Mouse (Mus musculus) urinary bladder, postnatal 4 days (tissue): Measurements from ENCODE around the gene Ccdc121.
"Not testable (repeated sequence)": the region's sequence is repeated elsewhere in the genome, so short reads cannot be mapped to it uniquely, and the experiment has no call there.

Experiments used
- DNase-seq, 2 experiments: peaks; one replicate each; pipeline ENCODE4 v3.0.0; 2021 to 2022; ENCODE audit warnings: low spot score in 2 of 2

Gene Ccdc121

GRCm38 (mm10) chr1:181512430-181513129 lies 1.3 kb upstream of the Ccdc121 start:
- DNase-seq: no peak

DNA sequence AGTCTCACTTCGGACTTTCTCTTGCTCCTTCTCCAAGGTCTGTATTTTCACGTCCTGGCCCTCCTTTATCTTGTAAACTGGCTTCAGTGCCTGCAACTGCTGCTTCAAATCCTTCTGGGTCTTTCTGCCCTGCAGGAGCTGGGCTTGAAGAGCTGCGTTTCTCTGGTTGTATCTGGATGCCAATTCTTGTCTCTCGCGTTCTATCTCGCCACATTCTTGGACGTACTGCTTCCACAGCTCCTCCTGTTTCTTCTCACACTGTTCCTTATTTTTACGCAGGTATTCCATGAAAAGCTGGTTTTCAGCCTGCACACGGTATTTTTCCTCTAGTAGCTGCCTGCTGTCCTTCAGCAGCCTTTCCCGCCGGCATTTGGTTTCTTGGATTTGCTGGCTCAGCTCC lies 396 bp downstream of the Ccdc121 start:
- DNase-seq: not testable (repeated sequence)

- peak in 1 of 2 experiments; percentile 47 for DNase-seq
These were observed 5.9 kb downstream of the Ccdc121 start for GRCm38 (mm10) chr1:181505367-181505766.

GRCm38 (mm10) chr1:181503471-181503870 lies 7.8 kb downstream of the Ccdc121 start:
- DNase-seq: peak in 1 of 2 experiments; percentile 44

DNA sequence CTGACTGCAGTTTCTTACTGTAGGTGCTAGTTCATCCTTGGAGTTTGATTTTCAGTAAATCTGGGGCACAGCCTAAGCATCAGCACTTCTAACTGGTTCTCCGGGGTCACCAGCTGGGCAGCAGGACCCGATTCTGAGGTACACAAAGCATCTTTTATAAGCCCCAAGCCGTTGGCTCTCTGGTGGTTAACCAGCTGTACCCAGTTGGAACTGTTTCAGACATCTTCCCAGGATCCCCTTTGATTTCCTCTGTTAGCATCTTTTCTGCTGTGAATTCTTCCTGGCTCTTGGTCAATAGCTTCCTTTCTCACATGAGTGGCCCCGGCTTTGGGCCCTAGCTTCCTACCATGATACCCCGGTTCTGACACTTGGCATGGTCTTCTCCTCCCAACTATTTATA lies 26.6 kb downstream of the Ccdc121 start:
- no peak for DNase-seq

DNA sequence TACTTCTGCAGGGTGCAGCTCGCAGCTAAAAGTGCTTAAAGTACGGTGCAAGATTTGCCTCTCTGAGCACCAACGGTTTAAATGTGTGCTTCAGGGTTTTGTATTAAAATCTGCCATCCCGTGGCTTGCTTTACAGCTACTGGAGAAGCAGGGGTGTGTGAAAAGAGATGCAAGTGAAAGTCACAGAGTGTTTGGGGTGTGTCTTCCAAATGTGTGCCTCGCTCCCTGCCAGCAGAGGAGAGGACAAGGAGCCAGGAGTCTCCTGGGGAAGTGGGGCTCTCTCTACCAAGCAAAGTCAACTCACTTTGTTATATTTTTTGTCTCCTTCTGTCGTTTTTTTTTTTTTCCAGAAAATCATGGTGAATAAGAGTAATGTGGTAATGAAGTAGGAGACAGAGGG lies 34.7 kb downstream of the Ccdc121 start:
- no peak for DNase-seq

DNA sequence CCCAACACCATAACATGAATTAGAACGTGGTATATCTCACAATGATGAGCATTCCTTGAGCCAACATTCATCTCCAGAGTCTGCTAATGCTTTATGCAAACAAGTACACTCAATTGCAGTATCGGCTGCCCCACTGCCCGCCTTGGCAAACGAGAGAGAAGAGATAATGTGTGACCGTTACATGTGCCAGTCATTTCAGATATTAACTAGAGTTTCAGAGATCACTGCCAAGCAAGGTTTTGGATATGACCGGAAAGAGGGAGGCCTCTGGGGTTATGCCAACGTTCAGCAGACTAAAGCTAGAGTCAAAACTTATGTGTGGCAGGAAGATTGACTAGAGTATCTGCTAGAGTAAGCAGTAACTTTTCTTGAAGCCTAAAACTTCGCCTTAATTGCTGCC lies 35.1 kb downstream of the Ccdc121 start:
- no peak for DNase-seq

DNA sequence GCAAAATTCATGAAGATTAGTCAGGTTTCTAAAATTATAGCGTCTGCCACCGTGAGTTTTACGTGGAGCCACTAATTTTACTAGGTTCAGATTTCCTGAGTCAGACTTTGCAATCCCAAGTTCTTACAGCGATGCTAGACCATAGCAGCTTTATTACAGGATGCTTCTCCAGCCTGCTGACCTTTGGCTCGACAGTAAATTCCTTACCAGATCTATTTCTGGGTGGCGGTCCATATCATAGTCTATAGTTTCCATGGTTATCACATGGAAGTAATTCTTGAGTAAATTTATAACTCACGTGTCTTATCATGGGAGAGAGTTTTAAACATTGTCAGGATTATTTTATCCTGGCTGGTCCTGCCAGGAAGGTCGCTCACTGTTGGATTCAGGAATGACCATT lies 41.8 kb downstream of the Ccdc121 start:
- no peak for DNase-seq

GRCm38 (mm10) chr1:181467321-181467670 lies 44.0 kb downstream of the Ccdc121 start:
- no peak for DNase-seq

GRCm38 (mm10) chr1:181466601-181467320 lies 44.5 kb downstream of the Ccdc121 start:
- DNase-seq: peak in 1 of 2 experiments; percentile 24

DNA sequence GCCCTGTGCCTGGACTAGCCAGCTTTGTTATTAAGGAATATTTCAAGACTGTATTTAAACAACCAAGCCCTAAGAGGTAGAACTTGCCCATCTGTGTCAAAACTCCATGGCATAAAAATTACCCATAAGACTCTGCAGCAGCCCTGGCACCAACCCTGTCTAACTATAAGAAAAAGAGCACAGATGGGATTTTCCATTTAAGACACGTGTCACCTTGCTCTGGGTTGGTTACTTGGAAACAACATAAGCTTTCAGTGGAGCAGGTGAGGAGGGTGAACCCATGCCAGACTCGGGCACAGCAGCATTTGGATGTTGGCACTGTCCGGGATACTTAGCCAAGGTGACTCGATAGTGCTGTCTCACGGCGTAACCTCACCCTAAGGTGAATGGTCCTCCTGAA lies 45.2 kb downstream of the Ccdc121 start:
- no peak for DNase-seq

DNA sequence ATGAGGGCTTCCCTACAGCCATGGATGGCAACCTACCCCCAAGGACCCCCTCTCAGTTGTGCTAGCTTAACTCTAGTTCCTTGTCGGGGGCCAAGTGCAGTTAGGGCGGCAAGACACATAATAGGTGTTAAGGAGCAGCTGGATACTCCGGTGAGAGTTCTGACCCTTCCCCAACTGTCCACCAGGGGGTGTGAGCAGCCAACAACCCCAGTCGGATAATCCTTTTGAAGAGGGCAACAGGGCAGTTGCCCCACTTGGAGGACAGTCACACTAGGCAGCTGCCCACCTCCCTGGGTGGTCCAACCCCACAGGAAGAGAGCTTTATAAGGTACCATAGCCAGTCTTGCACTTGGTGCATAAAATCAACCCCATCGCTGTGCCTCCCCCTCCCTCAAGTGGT lies 46.2 kb downstream of the Ccdc121 start:
- no peak for DNase-seq

DNA sequence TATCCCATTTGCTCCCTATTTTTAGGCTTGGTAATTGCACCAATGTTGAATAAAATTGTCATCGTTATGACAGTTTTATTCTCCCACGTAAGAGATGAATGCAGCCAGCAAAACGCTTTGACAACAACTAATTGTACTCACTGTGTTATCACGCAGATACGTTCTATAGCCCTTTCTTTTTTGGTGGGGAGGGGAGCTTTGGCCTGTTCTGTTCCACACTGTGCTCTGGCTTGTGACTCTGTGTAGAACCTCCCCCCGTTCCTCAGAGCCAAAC lies 48.4 kb downstream of the Ccdc121 start:
- no peak for DNase-seq

GRCm38 (mm10) chr1:181462051-181462905 lies 49.0 kb downstream of the Ccdc121 start:
- no peak for DNase-seq

- DNase-seq: no peak
These were observed 49.8 kb downstream of the Ccdc121 start for GRCm38 (mm10) chr1:181461484-181461883.

GRCm38 (mm10) chr1:181460283-181460682 lies 51.0 kb downstream of the Ccdc121 start:
- DNase-seq: no peak
